Mouse (Mus musculus): ENCODE results near the gene Klf15. TPM values are rescaled to one million over a fixed set of nuclear protein-coding genes. Genes with fewer than 3 reads are reported as not detected.
A peak's percentile ranks its signal among the peaks of the same experiment; 100 is the strongest.

Klf15 gene
- polyA plus RNA-seq, 1 experiment from 2014 or later, result 13.9 TPM

- H3K36me3 ChIP-seq, result no peaks in the 10 kb centered on the region
- H3K4me1 ChIP-seq (replicated peaks), result 0 out of 2 replicates have a peak, but pooled peaks cover 7% of the 10 kb centered on the region
- no peak for ATAC-seq (ENCODE audit: low read depth)
- H3K27me3 ChIP-seq, result no peaks in the 10 kb centered on the region
- 0 out of 2 replicates have a peak overlapping the region, but pooled peaks have one; percentile 42 for H3K27ac ChIP-seq (replicated peaks)
- no peaks in the 10 kb centered on the region for H3K9me3 ChIP-seq
- H3K4me3 ChIP-seq, result no peak overlapping the region
- H3K9ac ChIP-seq, result no peak overlapping the region
- WGBS, result 55% methylated on average over 3 of the region's 3 CpGs
- no peak overlapping the region for H3K4me2 ChIP-seq
Measured at GRCm38 (mm10) chr6:90518892-90519291, 56.5 kb downstream of the Klf15 start.

DNA sequence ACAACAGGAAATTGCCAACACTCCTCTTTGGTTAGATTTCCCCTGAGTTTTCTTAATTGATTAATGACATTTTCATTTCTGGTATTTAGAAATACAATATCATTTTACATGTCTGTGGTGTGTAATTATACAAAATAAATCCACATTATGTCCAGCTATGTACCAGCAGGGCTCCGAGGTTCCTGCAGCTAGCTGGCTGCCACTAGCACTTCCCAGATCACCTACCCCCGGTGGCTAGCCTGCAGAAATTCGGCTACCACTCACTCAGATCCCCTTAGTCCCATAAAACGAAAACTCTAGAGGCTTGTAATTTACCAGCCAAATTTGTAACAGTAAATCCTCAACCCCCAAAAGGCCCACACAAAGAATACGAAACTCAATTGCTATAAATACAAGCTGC lies 57.0 kb downstream of the Klf15 start:
- H3K4me3 ChIP-seq, result no peak overlapping the region
- 0 out of 2 replicates have a peak, but pooled peaks cover 7% of the 10 kb centered on the region for H3K4me1 ChIP-seq (replicated peaks)
- ATAC-seq (ENCODE audit: low read depth), result peak; percentile 76
- H3K9ac ChIP-seq, result no peak overlapping the region
- no peaks in the 10 kb centered on the region for H3K9me3 ChIP-seq
- 37% methylated on average over 5 of the region's 5 CpGs for WGBS
- no peaks in the 10 kb centered on the region for H3K27me3 ChIP-seq
- H3K36me3 ChIP-seq, result no peaks in the 10 kb centered on the region
- H3K27ac ChIP-seq (replicated peaks), result no peak overlapping the region
- H3K4me2 ChIP-seq, result no peak overlapping the region

Other genes with a start within 250 kb of the Klf15 start
- not detected in 2 replicates for gene Vmn1r53, start 238.1 kb upstream of the Klf15 start, polyA plus RNA-seq (2015; fragmentation: Nextera tagmentation; extraction: Ambion mirVana)
- gene Vmn1r54, start 216.3 kb upstream of the Klf15 start, polyA plus RNA-seq (2015; fragmentation: Nextera tagmentation; extraction: Ambion mirVana), result not detected in 2 replicates
- not detected in 2 replicates for gene BC048671, start 161.4 kb upstream of the Klf15 start, polyA plus RNA-seq (2015; fragmentation: Nextera tagmentation; extraction: Ambion mirVana)
- gene Chst13, start 137.4 kb upstream of the Klf15 start, polyA plus RNA-seq (2015; fragmentation: Nextera tagmentation; extraction: Ambion mirVana), result 0.27 TPM in 1 of 2 replicates, not detected in the other
- not detected in 2 replicates for gene Uroc1, start 129.3 kb upstream of the Klf15 start, polyA plus RNA-seq (2015; fragmentation: Nextera tagmentation; extraction: Ambion mirVana)
- gene Zxdc, start 93.1 kb upstream of the Klf15 start, polyA plus RNA-seq (2015; fragmentation: Nextera tagmentation; extraction: Ambion mirVana), result 10.0 and 10.3 TPM in 2 replicates
- gene Cfap100, start 33.8 kb upstream of the Klf15 start, polyA plus RNA-seq (2015; fragmentation: Nextera tagmentation; extraction: Ambion mirVana), result 4.1 and 6.6 TPM in 2 replicates
- gene Aldh1l1, start 23.9 kb downstream of the Klf15 start, polyA plus RNA-seq (2015; fragmentation: Nextera tagmentation; extraction: Ambion mirVana), result 38.3 and 38.6 TPM in 2 replicates
- 4.9 and 5.8 TPM in 2 replicates for gene Slc41a3, start 142.1 kb downstream of the Klf15 start, polyA plus RNA-seq (2015; fragmentation: Nextera tagmentation; extraction: Ambion mirVana)